Mouse (Mus musculus): ENCODE measurements around the gene Gpr162.
"Not testable (repeated sequence)": the region's sequence is repeated elsewhere in the genome, so short reads cannot be mapped to it uniquely, and the experiment has no call there.

Gpr162 gene

GRCm38 (mm10) chr6:124811403-124811665 lies 52.4 kb downstream of the Gpr162 start:
- DNase-seq (ENCODE audit: low spot score), result no peak

- not testable (repeated sequence) for DNase-seq (ENCODE audit: low spot score)
Measured at GRCm38 (mm10) chr6:124810566-124811402, 53.0 kb downstream of the Gpr162 start.

GRCm38 (mm10) chr6:124809775-124810538 lies 53.8 kb downstream of the Gpr162 start:
- no peak for DNase-seq (ENCODE audit: low spot score)

GRCm38 (mm10) chr6:124809052-124809774 lies 54.6 kb downstream of the Gpr162 start:
- DNase-seq (ENCODE audit: low spot score), result no peak

Data from left cerebral cortex, adult 11 months (tissue).